Mouse (Mus musculus) liver, adult 2 months (tissue): ENCODE results near the gene Itpripl2.
A peak's percentile ranks its signal among the peaks of the same experiment; 100 is the strongest.

Experiments used
- CTCF ChIP-seq: fragments of 200-500 bp; IDR thresholded peaks from 2 replicates; pipeline ENCODE4 v1.5.1; 2011; ENCODE audit warnings: low read depth, low read length, control low read depth
- POLR2A ChIP-seq: fragments of 200-500 bp; IDR thresholded peaks from 2 replicates; pipeline ENCODE4 v1.6.1; 2011; ENCODE audit warnings: low read length, control low read depth; ENCODE audit not compliant: insufficient read depth; ENCODE audit errors: extremely low read depth

- TF ChIP-seq CTCF (no peak), POLR2A (peak; percentile 27; the same call in 1 of the 2 replicates)
Observed at GRCm38 (mm10) chr7:118491431-118492147, at the start of gene Itpripl2.
